Mouse (Mus musculus) G1E (cell line): ENCODE results near the gene Cdh1.
"Not testable (repeated sequence)": the region's sequence is repeated elsewhere in the genome, so short reads cannot be mapped to it uniquely, and the experiment has no call there.

Source experiments
- CTCF ChIP-seq: IDR thresholded peaks from 2 replicates; pipeline ENCODE4 v1.5.1; 2012; ENCODE audit warnings: low read depth, low read length, inconsistent platforms, mixed read lengths
- POLR2AphosphoS5 ChIP-seq: IDR thresholded peaks from 2 replicates; pipeline ENCODE4 v1.6.1; 2012; ENCODE audit warnings: low read depth, low read length, inconsistent platforms; ENCODE audit not compliant: insufficient replicate concordance

- TF ChIP-seq POLR2AphosphoS5, CTCF: not testable (repeated sequence)
Observed at GRCm38 (mm10) chr8:106572175-106572574, 31.0 kb upstream of the Cdh1 start.
